Mouse (Mus musculus): ENCODE results near the gene Nup93. TPM values are rescaled to one million over a fixed set of nuclear protein-coding genes. Genes with fewer than 3 reads are reported as not detected.

Nup93 gene
- total RNA-seq, 2 experiments from 2014 or later, result 15.1 to 15.2 TPM

DNA sequence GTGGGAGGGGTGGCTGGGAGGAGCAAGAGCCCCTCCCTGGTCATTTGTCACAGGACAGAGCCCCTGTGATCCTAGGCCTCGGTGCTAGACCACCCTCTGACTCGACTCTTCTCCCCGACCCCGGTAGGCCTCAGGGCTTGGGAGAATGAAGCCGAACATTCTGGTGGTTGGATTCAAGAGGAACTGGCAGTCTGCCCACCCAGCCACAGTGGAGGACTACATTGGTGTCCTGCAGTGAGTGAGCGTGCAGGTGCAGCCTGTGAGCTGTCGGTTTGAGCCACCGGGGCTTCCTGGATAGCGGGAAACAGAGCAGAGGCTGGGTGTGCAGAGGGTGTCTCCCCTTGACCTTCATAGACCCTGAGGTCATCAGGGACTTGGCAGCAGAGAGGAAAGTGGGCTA lies 134.1 kb downstream of the Nup93 start:
- intact Hi-C loops (cut with DNase I), result no loop called here
- no peak for DNase-seq

DNA sequence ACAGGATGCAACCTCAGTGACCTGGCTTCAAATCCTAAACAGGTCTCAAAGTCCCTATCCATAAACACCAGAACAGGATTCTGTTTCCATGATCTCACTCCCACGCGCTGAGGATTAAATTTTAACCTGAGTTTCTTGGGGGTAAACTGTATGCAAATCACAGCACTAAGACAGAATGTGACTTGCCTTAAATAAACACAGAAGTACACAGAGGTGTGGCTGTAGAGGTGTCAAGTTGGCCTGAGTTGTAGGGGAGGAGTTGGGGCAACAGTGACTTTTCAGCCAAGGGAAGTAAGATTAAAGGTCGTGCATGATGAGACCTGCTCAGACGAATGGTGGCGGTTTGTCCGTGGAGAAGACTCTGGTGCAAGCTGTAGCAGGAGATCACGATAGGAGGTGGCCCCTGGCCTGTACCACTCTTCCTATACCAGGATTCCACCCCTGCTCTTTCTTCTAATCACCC lies 139.7 kb downstream of the Nup93 start:
- intact Hi-C loops (cut with DNase I), result no loop called here
- peak in 1 of 2 experiments; percentile 33 for DNase-seq

DNA sequence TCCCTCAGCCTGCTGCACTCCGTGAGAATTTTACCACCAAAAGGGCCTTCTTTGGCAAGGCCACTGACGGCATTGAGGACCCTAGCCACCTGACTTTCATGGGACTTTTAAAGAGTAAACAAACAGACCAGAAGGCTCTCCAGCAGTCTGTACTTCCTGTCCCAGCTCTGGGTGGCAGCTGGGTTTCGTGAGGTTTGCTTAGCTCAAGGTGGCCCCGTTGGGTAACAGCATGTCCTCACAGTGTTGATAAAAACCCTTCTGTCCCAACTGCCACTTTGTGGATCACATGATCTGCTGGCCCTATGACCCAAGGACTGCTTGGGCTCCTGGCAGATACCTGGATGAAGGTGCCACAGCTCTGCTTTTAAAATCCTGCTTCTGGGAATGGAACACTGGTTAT lies 140.2 kb downstream of the Nup93 start:
- peak in 1 of 2 experiments; percentile 37 for DNase-seq
- intact Hi-C loops (cut with DNase I), result no loop called here

DNA sequence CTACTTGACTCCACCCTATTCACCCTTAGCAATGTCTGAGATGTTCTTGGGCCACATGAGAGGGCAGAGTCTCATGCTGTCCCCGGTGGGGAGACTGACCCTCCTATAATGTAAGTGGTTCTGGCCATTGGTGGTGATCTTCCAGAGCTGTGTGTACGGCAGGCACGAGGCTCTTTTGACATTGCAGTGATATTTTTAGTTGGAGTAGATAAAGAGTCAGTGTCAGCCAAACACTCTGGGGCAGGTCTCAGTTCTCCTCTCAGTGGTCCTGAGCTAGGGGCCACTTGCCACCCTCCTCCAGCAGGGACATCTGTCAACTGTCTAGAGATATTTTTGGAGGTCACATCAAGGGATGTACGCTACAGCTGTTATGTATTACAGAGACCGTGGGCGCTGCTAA lies 142.9 kb downstream of the Nup93 start:
- peak in 1 of 2 experiments; percentile 26 for DNase-seq

DNA sequence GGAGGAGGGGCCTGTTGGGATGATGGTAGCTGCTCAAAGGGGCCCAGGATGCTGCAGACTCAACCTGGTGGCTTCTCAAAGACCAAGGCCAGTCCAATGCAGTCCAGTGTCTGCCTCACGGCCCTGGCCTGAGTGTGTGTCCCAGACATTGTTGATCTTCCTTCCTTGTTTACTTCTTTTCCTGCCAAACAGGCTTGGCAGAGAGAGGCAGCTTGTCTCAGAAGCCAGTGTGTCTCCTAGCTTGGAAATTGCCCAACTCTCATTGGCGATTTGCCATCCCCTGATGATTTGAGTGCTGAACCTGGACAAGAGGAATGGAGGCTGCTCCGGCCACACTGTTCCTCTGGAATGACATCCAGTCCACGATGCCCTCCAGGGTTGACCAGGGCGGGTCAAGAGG lies 144.2 kb downstream of the Nup93 start:
- intact Hi-C loops (cut with DNase I), result loop anchor here (1.0 kb wide), 1 partner anchor 29 kb away; no protein-coding TSS in a partner anchor
- peak; percentile 83 to 85 for DNase-seq

More for the DNA sequence above, 142.9 kb downstream of the Nup93 start:
- intact Hi-C loops (cut with DNase I), result no loop called here

DNA sequence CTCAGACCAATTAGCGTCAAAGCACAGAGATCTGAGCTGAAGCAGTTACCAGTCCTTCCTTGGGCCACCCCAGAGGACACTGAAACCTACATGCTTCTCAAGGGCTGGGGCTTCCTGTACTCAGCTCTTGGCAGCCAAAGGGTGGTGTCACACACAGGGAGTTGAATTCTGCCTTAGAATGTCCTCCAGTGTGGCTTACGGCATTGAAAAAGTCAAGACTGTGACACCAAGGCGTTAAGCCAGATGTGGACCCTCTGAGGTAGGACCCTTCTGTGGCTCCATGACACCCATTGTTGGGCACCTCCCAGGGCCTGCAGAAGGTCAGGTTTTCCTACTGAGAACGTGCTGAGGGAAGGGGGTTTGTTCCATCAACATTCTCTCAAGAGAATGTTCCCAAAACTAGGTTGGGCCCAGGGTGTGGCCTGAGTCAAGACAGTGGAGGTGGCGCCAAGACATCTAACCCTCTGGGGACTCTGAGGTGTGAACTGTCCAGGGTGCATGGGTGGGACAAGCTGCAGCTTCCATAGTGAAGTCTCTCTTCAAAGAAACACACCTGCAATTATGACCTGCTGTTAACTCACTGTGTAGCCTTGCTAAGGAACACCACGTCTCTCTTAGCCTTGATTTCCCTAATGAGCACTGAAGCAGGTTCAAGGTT lies 147.5 kb downstream of the Nup93 start:
- DNase-seq, result peak; percentile 34 to 42
- intact Hi-C loops (cut with DNase I), result no loop called here

DNA sequence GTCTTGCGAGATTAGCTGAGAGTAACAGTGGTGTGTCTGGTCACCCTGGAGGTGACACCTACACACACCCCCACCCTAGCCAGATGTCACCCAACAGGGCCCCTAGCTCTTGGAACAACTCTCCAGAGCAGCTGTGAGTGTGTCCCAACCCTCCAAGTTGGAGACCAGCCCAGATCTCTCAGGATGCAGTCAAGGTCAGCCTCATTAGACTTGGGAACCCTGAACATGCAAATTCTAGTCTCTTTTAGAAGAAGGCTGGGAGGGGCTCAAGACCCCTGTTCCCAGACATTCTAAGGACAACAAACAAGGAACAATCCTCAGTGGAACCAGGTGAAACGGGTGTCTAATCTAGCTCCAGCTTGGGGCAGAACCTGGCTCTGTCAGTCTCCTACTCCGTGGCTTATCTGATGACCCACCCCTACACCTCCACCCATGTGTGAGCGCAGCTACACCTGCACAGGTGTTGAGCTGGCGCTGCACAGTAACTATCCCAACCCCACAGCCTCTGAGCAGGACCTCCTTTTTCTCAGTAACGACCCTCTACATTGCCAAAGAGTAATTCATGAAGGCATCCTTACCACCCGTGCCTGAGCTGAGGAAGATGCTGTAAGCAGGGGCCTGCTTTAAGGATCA lies 148.4 kb downstream of the Nup93 start:
- intact Hi-C loops (cut with DNase I), result loop anchor here (1.0 kb wide), 1 partner anchor 25 kb away; no protein-coding TSS in a partner anchor

DNA sequence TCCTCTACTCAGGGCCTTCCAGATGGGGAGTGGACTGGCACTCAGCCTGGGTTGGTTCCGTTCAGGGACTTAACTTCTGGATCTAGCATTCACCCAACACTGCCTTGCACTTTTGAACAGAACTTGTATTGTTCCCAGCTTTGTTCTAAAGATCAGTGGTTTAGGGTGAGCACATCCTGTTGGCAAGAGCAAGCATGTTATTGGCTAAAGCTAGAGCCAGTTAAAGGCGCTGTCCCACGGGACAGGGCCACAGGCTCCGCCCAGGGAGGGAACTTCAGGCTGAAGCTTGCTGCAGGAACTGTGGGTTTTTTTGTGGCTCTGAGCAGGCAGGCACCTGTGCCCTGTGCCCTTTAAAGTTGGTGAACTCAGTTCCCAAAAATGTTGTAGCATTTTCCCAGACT lies 148.9 kb downstream of the Nup93 start:
- DNase-seq, result peak; percentile 82 to 84
- intact Hi-C loops (cut with DNase I), result loop anchor here (1.0 kb wide), 1 partner anchor 24 kb away; no protein-coding TSS in a partner anchor

More for the DNA sequence above, 148.4 kb downstream of the Nup93 start:
- peak; percentile 66 to 70 for DNase-seq

DNA sequence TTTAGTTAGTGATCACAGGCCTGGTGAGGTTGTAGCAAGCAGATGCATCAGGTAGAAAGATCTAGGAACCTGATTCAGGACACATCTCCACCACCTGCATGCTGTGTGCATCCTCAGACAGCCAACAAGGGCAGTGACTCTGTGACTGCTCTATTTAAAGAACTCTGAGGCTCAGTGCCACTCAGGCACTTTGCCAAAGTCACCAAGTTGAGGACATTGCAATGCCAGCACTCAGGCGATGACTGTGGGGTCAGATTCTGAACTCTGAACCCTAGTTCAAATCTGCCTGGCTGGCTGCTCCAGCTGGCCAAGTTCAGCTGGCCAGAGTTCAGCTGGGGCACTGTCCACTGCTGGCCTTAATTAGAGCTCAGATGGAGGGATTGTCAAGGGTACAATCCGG lies 149.5 kb downstream of the Nup93 start:
- peak; percentile 64 to 66 for DNase-seq
- intact Hi-C loops (cut with DNase I), result loop anchor here (1.0 kb wide), 1 partner anchor 23 kb away; no protein-coding TSS in a partner anchor

DNA sequence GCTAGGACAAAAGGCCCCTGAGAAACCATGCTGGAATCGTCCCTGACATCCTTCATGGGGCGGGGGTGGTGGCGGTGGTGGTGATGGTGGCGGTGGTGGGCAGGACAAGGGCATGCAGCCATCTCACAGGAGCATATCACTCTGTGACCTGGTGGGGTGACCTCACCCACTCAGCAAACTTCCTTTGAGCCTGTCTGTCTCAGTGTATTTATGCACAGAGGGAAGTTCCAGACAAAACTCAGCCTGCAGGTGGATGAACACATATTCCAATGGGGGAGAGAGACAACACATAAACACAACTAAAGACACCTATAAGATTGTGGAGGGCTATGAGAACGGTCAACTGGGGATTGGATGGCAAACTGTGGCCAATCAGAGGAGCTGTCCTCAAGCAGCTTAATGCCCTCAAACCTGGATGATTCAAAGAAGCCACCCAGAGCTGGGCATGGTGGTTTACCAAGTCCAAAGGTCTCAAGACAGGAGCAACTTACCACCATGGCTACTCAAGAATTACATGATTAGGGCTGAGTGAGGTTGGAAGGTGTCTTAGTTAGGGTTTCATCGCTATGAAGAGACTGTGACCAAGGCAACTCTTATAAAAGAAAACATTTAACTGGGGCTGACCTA lies 150.4 kb downstream of the Nup93 start:
- intact Hi-C loops (cut with DNase I), result no loop called here
- no peak for DNase-seq

DNA sequence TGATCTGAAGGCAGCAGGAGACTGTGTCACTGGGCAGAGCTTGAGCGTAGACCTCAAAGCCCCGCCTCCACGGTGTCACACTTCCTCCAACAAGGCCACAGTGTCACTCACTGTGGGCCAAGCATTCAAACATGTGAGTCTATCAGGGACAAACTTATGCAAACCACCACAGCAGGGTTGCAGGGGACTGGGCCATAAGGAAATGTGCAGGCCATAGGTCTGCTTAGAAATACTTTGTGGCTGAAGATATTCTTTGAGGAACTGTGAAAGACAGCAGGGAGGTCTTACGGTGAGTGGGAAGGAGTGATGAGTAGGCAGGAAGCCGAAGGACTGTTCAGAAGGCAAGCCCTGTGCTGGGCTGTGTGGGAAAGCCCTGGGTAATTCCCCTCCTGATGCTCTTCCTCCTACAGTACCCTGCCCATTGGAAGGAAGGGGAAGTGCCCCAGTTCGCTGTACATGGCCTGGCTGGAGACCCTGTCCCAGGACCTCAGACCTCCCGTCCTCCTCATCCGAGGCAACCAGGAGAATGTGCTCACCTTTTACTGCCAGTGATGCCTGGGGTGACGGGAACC lies 151.1 kb downstream of the Nup93 start:
- peak in 1 of 2 experiments; percentile 41 for DNase-seq
- intact Hi-C loops (cut with DNase I), result no loop called here

Small RNA genes within 50 kb of the gene (microRNA-seq; reads per million reads assigned to microRNA genes)
- 22.2 to 22.4 reads per million in 2 experiments for gene Mir138-2 (ENCODE audit: borderline number of aligned reads in 2 of 2)

Other genes with a start within 250 kb of the Nup93 start
- 100 to 1,000 TPM; 124 to 131 TPM for gene Amfr, start 201.7 kb upstream of the Nup93 start, total RNA-seq (2021)
- gene Nudt21, start 177.5 kb upstream of the Nup93 start, total RNA-seq (2021), result 10 to 100 TPM; 21.8 to 24.1 TPM
- gene Ogfod1, start 177.4 kb upstream of the Nup93 start, total RNA-seq (2021), result 10 to 100 TPM; 33.4 to 33.9 TPM
- 1 to 10 TPM; 7.9 to 8.4 TPM for gene Bbs2, start 115.6 kb upstream of the Nup93 start, total RNA-seq (2021)
- not detected for gene Mt4, start 77.4 kb upstream of the Nup93 start, total RNA-seq (2021)
- gene Mt3, start 62.0 kb upstream of the Nup93 start, total RNA-seq (2021), result 1 to 10 TPM; 1.9 to 4.1 TPM
- gene Mt2, start 41.9 kb upstream of the Nup93 start, total RNA-seq (2021), result 100 to 1,000 TPM; 160 to 162 TPM
- gene Mt1, start 35.5 kb upstream of the Nup93 start, total RNA-seq (2021), result 100 to 1,000 TPM; 482 to 504 TPM
- under 1 TPM; 0.33 to 0.38 TPM for gene Slc12a3, start 114.6 kb downstream of the Nup93 start, total RNA-seq (2021)
- 100 to 1,000 TPM; 281 to 377 TPM for gene Herpud1, start 171.9 kb downstream of the Nup93 start, total RNA-seq (2021)
- 1 to 10 TPM; 1.2 to 2.0 TPM for gene Nlrc5, start 219.8 kb downstream of the Nup93 start, total RNA-seq (2021)